Mouse (Mus musculus) heart, postnatal 0 days (tissue): ENCODE data around the gene Mroh2a. TPM values are rescaled to one million over a fixed set of nuclear protein-coding genes. Genes with fewer than 3 reads are reported as not detected.

Source experiments
- ATAC-seq: fragments of 200-750 bp; cut with Nextera tagmentation; 2 replicates; pipeline ENCODE4 v1.8.0; 2017; ENCODE audit warnings: low read depth, moderate number of reproducible peaks, moderate library complexity; ENCODE audit not compliant: insufficient read depth
- DNase-seq: peaks from one replicate; pipeline ENCODE4 v3.0.0-alpha.2; 2016; ENCODE audit warnings: low spot score
- H3K27ac ChIP-seq: fragments of 300-500 bp; sonication (generic); 2 replicates; pipeline ENCODE4 v1.5.1; 2014; ENCODE audit warnings: low read depth, mild to moderate bottlenecking
- H3K27me3 ChIP-seq: fragments of 300-500 bp; sonication (generic); 2 replicates; pipeline ENCODE4 v1.6.1; 2014; ENCODE audit warnings: low read length, mixed read lengths; ENCODE audit not compliant: control insufficient read depth, insufficient read depth
- H3K36me3 ChIP-seq: fragments of 300-500 bp; sonication (generic); replicated peaks from 2 replicates; pipeline ENCODE4 v1.6.1; 2014; ENCODE audit warnings: low read length, mixed read lengths; ENCODE audit not compliant: control insufficient read depth, insufficient read depth
- H3K4me1 ChIP-seq: fragments of 300-500 bp; sonication (generic); 2 replicates; pipeline ENCODE4 v1.6.1; 2014; ENCODE audit warnings: antibody characterized with exemption; ENCODE audit not compliant: control insufficient read depth, insufficient read depth
- H3K4me2 ChIP-seq: fragments of 300-500 bp; sonication (generic); 2 replicates; pipeline ENCODE4 v1.6.1; 2014; ENCODE audit warnings: low read depth, mild to moderate bottlenecking, low read length, moderate library complexity
- H3K4me3 ChIP-seq: fragments of 300-500 bp; sonication (generic); 2 replicates; pipeline ENCODE4 v1.5.1; 2014; ENCODE audit warnings: low read depth, low read length
- H3K9ac ChIP-seq: fragments of 300-500 bp; sonication (generic); replicated peaks from 2 replicates; pipeline ENCODE4 v1.6.1; 2014; ENCODE audit warnings: low read depth, low read length, mixed read lengths
- H3K9me3 ChIP-seq: fragments of 300-500 bp; sonication (generic); replicated peaks from 2 replicates; pipeline ENCODE4 v1.6.1; 2016; ENCODE audit warnings: low read length; ENCODE audit not compliant: control insufficient read depth
- CTCF ChIP-seq: IDR thresholded peaks from 2 replicates; pipeline ENCODE4 v1.5.1; 2016; ENCODE audit warnings: antibody characterized with exemption, control low read depth, low read depth
- EP300 ChIP-seq: IDR thresholded peaks from 2 replicates; pipeline ENCODE4 v1.6.1; 2016; ENCODE audit warnings: antibody characterized with exemption, low read depth
- WGBS: fragments of 180-500 bp; shearing (Covaris S2); extraction: QIAGEN DNeasy Blood & Tissue Kit; methylation state at CpG from one replicate; pipeline ENCODE4 v1.1.7; 2014; 5-methylcytosine and 5-hydroxymethylcytosine counted together
- polyA plus RNA-seq: library from polyadenylated mRNA; unstranded; fragments of >200 nt; fragmentation: Nextera tagmentation; extraction: Ambion mirVana; gene quantifications from 2 replicates; pipeline ENCODE4 v1.2.1, GENCODE M21; 2015
- total RNA-seq: library from RNA; depleted of rRNA; stranded (reverse); fragments of >200 nt; gene quantifications from 2 replicates; pipeline ENCODE4 v1.2.3, GENCODE M21; 2014; ENCODE audit warnings: low replicate concordance

Mroh2a gene
- total and polyA plus RNA-seq, 2 experiments from 2014 or later, result 0.23 TPM; not detected in 1

- Histone ChIP-seq H3K9me3 (no peaks in the 10 kb centered on the region), H3K9ac (0 out of 2 replicates have a peak overlapping the region, but pooled peaks have one; percentile 2), H3K4me2 (no peak overlapping the region), H3K4me1 (peaks cover 26% of the 10 kb centered on the region), H3K4me3 (no peak overlapping the region), H3K27ac (no peak overlapping the region), H3K36me3 (peaks cover 60% of the 10 kb centered on the region), H3K27me3 (no peaks in the 10 kb centered on the region)
- DNase-seq, result no peak
- WGBS, result 80% methylated on average over 4 of the region's 4 CpGs
- TF ChIP-seq CTCF, result no peak
- no peak for TF ChIP-seq EP300
- no peak for ATAC-seq
These were observed 47.0 kb downstream of the Mroh2a start for GRCm38 (mm10) chr1:88273832-88274231.

DNA sequence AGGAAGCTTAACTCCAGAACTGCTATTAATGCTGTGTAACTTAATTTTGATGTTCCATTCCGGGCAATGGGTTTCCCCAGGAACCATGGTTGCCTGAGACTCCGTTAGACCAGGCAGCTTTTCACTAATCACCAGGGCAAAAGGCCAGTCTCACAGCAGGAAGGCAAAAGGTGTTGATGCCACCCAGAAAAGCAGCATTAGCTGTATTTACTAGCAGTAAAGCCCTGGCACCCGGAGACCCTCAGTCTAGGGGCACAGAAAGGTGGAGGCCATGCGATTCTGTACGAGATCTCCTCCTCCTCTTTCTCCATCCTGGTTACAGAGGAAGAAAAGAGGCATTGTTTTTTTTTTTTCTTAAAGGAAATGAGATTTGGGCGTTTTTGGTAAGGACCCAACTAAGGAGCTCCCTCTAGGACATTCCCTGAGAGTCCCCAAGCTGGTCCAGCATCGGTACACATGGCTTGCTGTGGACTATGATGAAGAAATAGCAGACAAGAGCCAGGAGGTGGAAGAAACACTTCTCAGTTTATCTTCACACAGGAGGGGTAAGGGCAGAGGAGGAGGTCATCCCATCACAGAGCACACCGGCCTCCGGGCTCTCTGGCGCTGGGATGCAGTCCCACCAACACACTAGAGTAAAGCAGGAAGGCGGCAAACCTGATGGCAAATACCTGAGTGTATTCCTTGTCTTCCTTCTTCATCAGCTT lies 47.7 kb downstream of the Mroh2a start:
- no peaks in the 10 kb centered on the region for H3K27me3 ChIP-seq
- DNase-seq, result no peak
- H3K36me3 ChIP-seq, result peaks cover 54% of the 10 kb centered on the region
- H3K4me1 ChIP-seq, result peaks cover 26% of the 10 kb centered on the region
- 68% methylated on average over 11 of the region's 11 CpGs for WGBS
- H3K4me3 ChIP-seq, result no peak overlapping the region
- no peak overlapping the region for H3K27ac ChIP-seq
- no peaks in the 10 kb centered on the region for H3K9me3 ChIP-seq
- H3K4me2 ChIP-seq, result no peak overlapping the region
- no peak for ATAC-seq
- no peak overlapping the region for H3K9ac ChIP-seq
- no peak for TF ChIP-seq EP300
- TF ChIP-seq CTCF, result no peak

DNA sequence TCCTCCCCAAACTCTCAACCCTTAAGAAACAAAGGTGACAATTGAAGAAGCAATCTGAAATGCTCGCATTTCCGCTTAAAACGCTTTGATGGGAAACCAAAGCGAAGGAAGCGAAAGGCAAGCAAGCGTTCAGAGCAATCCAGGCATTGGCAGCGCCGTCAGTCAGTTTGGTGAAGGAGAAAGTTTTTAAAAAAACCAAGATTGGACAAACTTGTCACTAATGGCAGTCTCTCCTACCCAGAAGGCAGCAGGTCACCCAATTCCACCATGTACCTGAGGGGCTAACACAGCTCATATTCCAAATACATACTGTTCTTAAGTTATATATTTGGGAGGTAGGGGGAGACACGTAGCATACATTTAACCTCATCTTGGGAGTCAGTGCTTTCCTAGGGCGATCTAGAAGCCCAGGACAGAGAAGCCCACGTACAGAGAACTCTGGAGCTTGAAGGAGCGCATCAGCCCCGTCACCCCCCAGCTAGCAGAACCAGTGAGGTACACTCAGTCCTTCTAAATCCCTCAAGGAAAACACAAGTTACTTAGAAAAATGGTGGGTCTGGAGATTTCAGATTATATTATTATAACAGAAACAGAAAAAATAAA lies 48.4 kb downstream of the Mroh2a start:
- ATAC-seq, result no peak
- Histone ChIP-seq H3K4me3 (no peak overlapping the region), H3K27ac (no peak overlapping the region), H3K36me3 (peaks cover 48% of the 10 kb centered on the region), H3K9ac (peak overlapping the region; percentile 69; the same call in 1 of the 2 replicates), H3K27me3 (no peaks in the 10 kb centered on the region), H3K4me2 (peak overlapping the region; percentile 62), H3K4me1 (peaks cover 26% of the 10 kb centered on the region), H3K9me3 (no peaks in the 10 kb centered on the region)
- DNase-seq, result no peak
- WGBS, result 68% methylated on average over 13 of the region's 13 CpGs
- no peak for TF ChIP-seq CTCF
- no peak for TF ChIP-seq EP300

GRCm38 (mm10) chr1:88275698-88276523 lies 49.1 kb downstream of the Mroh2a start:
- Histone ChIP-seq H3K4me1 (peaks cover 26% of the 10 kb centered on the region), H3K27me3 (no peaks in the 10 kb centered on the region), H3K9ac (peak overlapping the region; percentile 69), H3K36me3 (peaks cover 48% of the 10 kb centered on the region), H3K4me2 (peak overlapping the region; percentile 62), H3K27ac (no peak overlapping the region), H3K9me3 (no peaks in the 10 kb centered on the region), H3K4me3 (peak overlapping the region; percentile 57)
- ATAC-seq (no peak), DNase-seq (no peak)
- WGBS, result 56% methylated on average over 13 of the region's 13 CpGs
- TF ChIP-seq CTCF (0 out of 2 replicates have a peak, but pooled peaks have one; percentile 6), EP300 (no peak)

GRCm38 (mm10) chr1:88276524-88277097 lies 49.8 kb downstream of the Mroh2a start:
- DNase-seq, result no peak

More at GRCm38 (mm10) chr1:88276524-88277097, 49.8 kb downstream of the Mroh2a start:
- Histone ChIP-seq H3K4me2 (peak overlapping the region; percentile 62), H3K27me3 (no peaks in the 10 kb centered on the region), H3K4me3 (peak overlapping the region; percentile 57), H3K4me1 (peaks cover 26% of the 10 kb centered on the region), H3K9ac (peak overlapping the region; percentile 69), H3K36me3 (peaks cover 44% of the 10 kb centered on the region), H3K9me3 (no peaks in the 10 kb centered on the region), H3K27ac (peak overlapping the region; percentile 78)
- TF ChIP-seq EP300 (no peak), CTCF (no peak; the same call in 1 of the 2 replicates)
- 16% methylated on average over 10 of the region's 10 CpGs for WGBS
- 0 out of 2 replicates have a peak, but pooled peaks have one; percentile 1 for ATAC-seq
